8 mouse cellular contexts compared by ENCODE assay signal in the genomic region with DNA sequence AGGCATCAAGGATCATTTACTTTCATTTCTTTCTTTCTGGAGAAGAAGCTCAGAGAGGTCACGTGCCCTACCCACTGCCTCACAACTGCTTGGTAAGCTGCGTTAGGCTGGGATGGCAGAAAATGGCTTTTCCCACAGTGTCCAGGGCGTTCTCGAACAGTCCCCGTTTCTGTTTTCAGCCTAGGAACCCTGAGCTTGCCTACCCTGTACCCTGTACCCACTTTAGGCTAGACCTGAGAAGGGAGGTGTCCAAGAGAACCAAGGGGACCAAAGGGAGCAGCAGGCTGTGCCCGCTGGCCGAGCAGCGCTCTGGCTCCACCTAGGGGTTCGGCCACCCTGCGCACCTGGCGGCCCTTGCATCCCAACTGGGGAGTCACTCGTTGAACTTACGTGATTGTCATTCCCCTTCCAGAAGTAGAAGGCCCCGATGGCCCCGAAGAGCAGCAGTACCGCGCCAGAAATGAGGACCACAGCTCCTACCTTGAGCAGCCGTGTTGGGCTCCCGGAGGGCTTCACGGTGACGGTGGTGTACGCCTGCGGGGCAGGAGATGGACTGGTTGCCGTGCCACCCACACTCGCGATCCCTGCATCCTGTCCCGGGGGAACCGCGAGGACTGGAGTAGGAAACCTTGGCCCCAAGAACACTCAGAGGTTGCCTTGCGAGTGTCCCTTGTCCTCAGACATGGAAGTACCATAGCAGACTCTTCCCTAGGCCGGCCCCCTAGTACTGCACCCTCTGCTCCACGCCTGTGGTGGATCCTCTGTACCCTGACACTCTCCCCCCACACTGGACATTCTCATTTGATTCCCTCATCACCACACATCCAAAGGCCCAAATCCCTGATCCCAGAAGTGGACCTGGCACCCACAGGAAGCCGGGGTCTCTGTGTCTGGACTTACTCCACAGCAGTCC. TPM values are rescaled to one million over a fixed set of nuclear protein-coding genes. Genes with fewer than 3 reads are reported as not detected.
DNase-seq lines count a peak whose midpoint lies in the region; ATAC-seq lines count a peak whose summit lies in the region.

No protein-coding gene starts in this region.

- peaks cover 13% of the 10 kb centered on the region for H3K4me1 ChIP-seq in midbrain, embryonic 16.5 days (ENCODE audit: control insufficient read depth, insufficient read depth, low read length)

- WGBS in midbrain, embryonic 16.5 days: 20% methylated on average over 33 of the region's 33 CpGs

- H3K4me2 ChIP-seq in midbrain, embryonic 16.5 days (ENCODE audit: low read length): peak overlapping the region; percentile 51

- H3K36me3 ChIP-seq in midbrain, embryonic 16.5 days (ENCODE audit: control insufficient read depth, insufficient read depth, low read length): no peaks in the 10 kb centered on the region

- H3K9me3 ChIP-seq in midbrain, embryonic 16.5 days (replicated peaks; ENCODE audit: control insufficient read depth, low read length, poor library complexity, severe bottlenecking): no peaks in the 10 kb centered on the region

- no peak overlapping the region for H3K27ac ChIP-seq in midbrain, embryonic 16.5 days (ENCODE audit: low read length)

- peak; percentile 95 for ATAC-seq in common myeloid progenitor, adult 5-6 weeks (replicated peaks; ENCODE audit: low read depth, poor library complexity, severe bottlenecking)
- peak; percentile 82 for ATAC-seq in inflammation-experienced regulatory T-cells, adult 6 months
- peak; percentile 61; the same call in 1 of the 2 replicates for ATAC-seq in midbrain, embryonic 16.5 days

- no peaks in the 10 kb centered on the region for H3K27me3 ChIP-seq in midbrain, embryonic 16.5 days (ENCODE audit: control insufficient read depth, insufficient read depth, low read depth, low read length)

- peak overlapping the region; percentile 18 for H3K4me3 ChIP-seq in midbrain, embryonic 16.5 days (ENCODE audit: low read depth, low read length)

- H3K9ac ChIP-seq in midbrain, embryonic 16.5 days (ENCODE audit: low read depth, low read length): no peak overlapping the region

- peak; percentile 39 for DNase-seq in right cerebral cortex, adult 18-20 months
- no peak for DNase-seq in right cerebral cortex, postnatal 36 days (ENCODE audit: low spot score in 2 of 2)
- DNase-seq in gastrocnemius, postnatal 25 days: peak; percentile 36
- peak; percentile 59 for DNase-seq in liver
- peak; percentile 54 to 57 for DNase-seq in spleen, postnatal 36 days (ENCODE audit: low spot score in 2 of 2)

RNA-seq across cellular contexts. Expression of a gene that starts 0.7 kb away (rescaled TPM):
- total RNA-seq in common myeloid progenitor, adult 5-6 weeks (2017): not detected in 2 replicates
- 1 to 10 TPM in 1 of 2 experiments, under 1 TPM in 1; 0.62 to 1.5 TPM for total RNA-seq in gastrocnemius, postnatal 25 days (2021)
- polyA plus RNA-seq in inflammation-experienced regulatory T-cells, adult 6 months (2017; shearing (Covaris generic)): not detected
- 2.0 and 3.3 TPM in 2 replicates for polyA plus RNA-seq in midbrain, embryonic 16.5 days (2015; fragmentation: Nextera tagmentation; extraction: Ambion mirVana)

Comparison
In these comparisons a context has a peak if more than half of its experiments do, and no peak if none do; other contexts are left out.
1. DNase-seq: peak in right cerebral cortex, adult 18-20 months (single experiment), gastrocnemius, postnatal 25 days (single experiment), liver (single experiment) and spleen, postnatal 36 days (2 of 2); none in right cerebral cortex, postnatal 36 days (0 of 2).
2. Peak in every context shown above with its lines, with median percentiles within 50 percentile points of each other: ATAC-seq.